Mouse (Mus musculus) hindbrain, embryonic 16.5 days (tissue): ENCODE data around the gene Qrich2. TPM values are rescaled to one million over a fixed set of nuclear protein-coding genes. Genes with fewer than 3 reads are reported as not detected.
"Not testable (repeated sequence)": the region's sequence is repeated elsewhere in the genome, so short reads cannot be mapped to it uniquely, and the experiment has no call there.

Experiments
- ATAC-seq: fragments of 200-750 bp; cut with Nextera tagmentation; 2 replicates; pipeline ENCODE4 v1.8.0; 2017; ENCODE audit warnings: moderate TSS enrichment, moderate library complexity
- H3K27ac ChIP-seq: fragments of 300-500 bp; sonication (generic); 2 replicates; pipeline ENCODE4 v1.5.1; 2014; ENCODE audit warnings: low read depth, mild to moderate bottlenecking, control low read depth, low read length, moderate library complexity
- H3K27me3 ChIP-seq: fragments of 300-500 bp; sonication (generic); replicated peaks from 2 replicates; pipeline ENCODE4 v1.6.1; 2014; ENCODE audit warnings: low read length; ENCODE audit not compliant: control insufficient read depth, insufficient read depth
- H3K36me3 ChIP-seq: fragments of 300-500 bp; sonication (generic); 2 replicates; pipeline ENCODE4 v1.6.1; 2014; ENCODE audit warnings: mild to moderate bottlenecking, low read length, moderate library complexity, mixed read lengths; ENCODE audit not compliant: control insufficient read depth, insufficient read depth
- H3K4me1 ChIP-seq: fragments of 300-500 bp; sonication (generic); 2 replicates; pipeline ENCODE4 v1.6.1; 2014; ENCODE audit warnings: low read depth, low read length; ENCODE audit not compliant: control insufficient read depth, insufficient read depth
- H3K4me2 ChIP-seq: fragments of 300-500 bp; sonication (generic); 2 replicates; pipeline ENCODE4 v1.6.1; 2014; ENCODE audit warnings: mild to moderate bottlenecking, low read length, control low read depth, moderate library complexity
- H3K4me3 ChIP-seq: fragments of 300-500 bp; sonication (generic); 2 replicates; pipeline ENCODE4 v1.5.1; 2014; ENCODE audit warnings: mild to moderate bottlenecking, low read length, control low read depth, moderate library complexity
- H3K9ac ChIP-seq: fragments of 300-500 bp; sonication (generic); 2 replicates; pipeline ENCODE4 v1.6.1; 2014; ENCODE audit warnings: low read depth, mild to moderate bottlenecking, control low read depth, low read length, moderate library complexity
- H3K9me3 ChIP-seq: fragments of 300-500 bp; sonication (generic); 2 replicates; pipeline ENCODE4 v1.6.1; 2014; ENCODE audit warnings: mild to moderate bottlenecking, low read length, moderate library complexity; ENCODE audit not compliant: control insufficient read depth
- WGBS: fragments of 180-500 bp; shearing (Covaris S2); extraction: QIAGEN DNeasy Blood & Tissue Kit; methylation state at CpG from one replicate; pipeline ENCODE4 v1.1.7; 2014; 5-methylcytosine and 5-hydroxymethylcytosine counted together
- polyA plus RNA-seq: library from polyadenylated mRNA; unstranded; fragments of >200 nt; fragmentation: Nextera tagmentation; extraction: Ambion mirVana; gene quantifications from 2 replicates; pipeline ENCODE4 v1.2.1, GENCODE M21; 2015

Qrich2 gene
- polyA plus RNA-seq, 1 experiment from 2014 or later, result 0.38 TPM

GRCm38 (mm10) chr11:116429862-116430613, 36.0 kb downstream of the Qrich2 start:
- H3K9me3 ChIP-seq, result no peaks in the 10 kb centered on the region
- H3K4me2 ChIP-seq, result no peak overlapping the region
- peaks cover 2% of the 10 kb centered on the region for H3K4me1 ChIP-seq
- no peaks in the 10 kb centered on the region for H3K36me3 ChIP-seq
- no peaks in the 10 kb centered on the region for H3K27me3 ChIP-seq
- H3K9ac ChIP-seq, result no peak overlapping the region
- WGBS, result 86% methylated on average over 9 of the region's 9 CpGs
- no peak overlapping the region for H3K4me3 ChIP-seq
- ATAC-seq, result no peak
- H3K27ac ChIP-seq, result no peak overlapping the region

- no peak overlapping the region for H3K4me3 ChIP-seq
- no peaks in the 10 kb centered on the region for H3K9me3 ChIP-seq
- H3K9ac ChIP-seq, result no peak overlapping the region
- H3K27ac ChIP-seq, result no peak overlapping the region
- no peaks in the 10 kb centered on the region; the same call in 1 of the 2 replicates for H3K4me1 ChIP-seq
- no peaks in the 10 kb centered on the region for H3K27me3 ChIP-seq
- ATAC-seq, result no peak
- 63% methylated on average over 11 of the region's 13 CpGs for WGBS
- H3K36me3 ChIP-seq, result no peaks in the 10 kb centered on the region
- H3K4me2 ChIP-seq, result no peak overlapping the region
Observed at GRCm38 (mm10) chr11:116428872-116429859, 36.9 kb downstream of the Qrich2 start.

GRCm38 (mm10) chr11:116426852-116427575, 39.0 kb downstream of the Qrich2 start:
- H3K4me2 ChIP-seq, result no peak overlapping the region
- no peaks in the 10 kb centered on the region for H3K9me3 ChIP-seq
- no peak overlapping the region for H3K9ac ChIP-seq
- WGBS, result 81% methylated on average over 6 of the region's 6 CpGs
- no peak for ATAC-seq
- no peaks in the 10 kb centered on the region for H3K36me3 ChIP-seq
- no peak overlapping the region for H3K27ac ChIP-seq
- H3K27me3 ChIP-seq, result no peaks in the 10 kb centered on the region
- H3K4me1 ChIP-seq, result no peaks in the 10 kb centered on the region
- H3K4me3 ChIP-seq, result no peak overlapping the region

GRCm38 (mm10) chr11:116426328-116426727, 39.7 kb downstream of the Qrich2 start:
- not testable (repeated sequence) for H3K4me1 ChIP-seq, H3K4me2 ChIP-seq, H3K4me3 ChIP-seq, H3K36me3 ChIP-seq, H3K9me3 ChIP-seq, H3K27ac ChIP-seq, H3K27me3 ChIP-seq, H3K9ac ChIP-seq, ATAC-seq
- whole genome bisulfite sequencing, result 88% methylated on average over 11 of the region's 11 CpGs

- H3K9me3 ChIP-seq, result no peaks in the 10 kb centered on the region
- WGBS, result 55% methylated on average over 8 of the region's 8 CpGs
- H3K4me3 ChIP-seq, result no peak overlapping the region
- no peak overlapping the region for H3K4me2 ChIP-seq
- H3K27ac ChIP-seq, result no peak overlapping the region
- no peaks in the 10 kb centered on the region for H3K27me3 ChIP-seq
- no peaks in the 10 kb centered on the region for H3K4me1 ChIP-seq
- H3K36me3 ChIP-seq, result no peaks in the 10 kb centered on the region
- no peak overlapping the region for H3K9ac ChIP-seq
- ATAC-seq, result no peak
Observed at GRCm38 (mm10) chr11:116424621-116425407, 41.2 kb downstream of the Qrich2 start.

- Histone ChIP-seq H3K4me2 (no peak overlapping the region), H3K36me3 (no peaks in the 10 kb centered on the region), H3K4me1 (no peaks in the 10 kb centered on the region), H3K9me3 (no peaks in the 10 kb centered on the region), H3K9ac (no peak overlapping the region), H3K27ac (no peak overlapping the region), H3K4me3 (no peak overlapping the region), H3K27me3 (no peaks in the 10 kb centered on the region)
- no peak for ATAC-seq
- 81% methylated on average over 10 of the region's 10 CpGs for WGBS
Observed at GRCm38 (mm10) chr11:116423782-116424620, 42.0 kb downstream of the Qrich2 start.

GRCm38 (mm10) chr11:116423214-116423613, 42.8 kb downstream of the Qrich2 start:
- no peaks in the 10 kb centered on the region for H3K9me3 ChIP-seq
- H3K4me2 ChIP-seq, result no peak overlapping the region
- no peak overlapping the region for H3K27ac ChIP-seq
- no peak overlapping the region for H3K4me3 ChIP-seq
- ATAC-seq, result no peak
- H3K27me3 ChIP-seq, result no peaks in the 10 kb centered on the region
- H3K9ac ChIP-seq, result no peak overlapping the region
- 82% methylated on average over 6 of the region's 6 CpGs for WGBS
- H3K36me3 ChIP-seq, result no peaks in the 10 kb centered on the region
- no peaks in the 10 kb centered on the region for H3K4me1 ChIP-seq

GRCm38 (mm10) chr11:116422562-116422961, 43.5 kb downstream of the Qrich2 start:
- H3K36me3 ChIP-seq, result no peaks in the 10 kb centered on the region
- no peaks in the 10 kb centered on the region for H3K9me3 ChIP-seq
- no peak for ATAC-seq
- no peak overlapping the region for H3K9ac ChIP-seq
- no peaks in the 10 kb centered on the region for H3K4me1 ChIP-seq
- no peak overlapping the region for H3K4me2 ChIP-seq
- no peak overlapping the region for H3K27ac ChIP-seq
- 71% methylated on average over 2 of the region's 2 CpGs for WGBS
- H3K27me3 ChIP-seq, result no peaks in the 10 kb centered on the region
- H3K4me3 ChIP-seq, result no peak overlapping the region
